In the genomic region with DNA sequence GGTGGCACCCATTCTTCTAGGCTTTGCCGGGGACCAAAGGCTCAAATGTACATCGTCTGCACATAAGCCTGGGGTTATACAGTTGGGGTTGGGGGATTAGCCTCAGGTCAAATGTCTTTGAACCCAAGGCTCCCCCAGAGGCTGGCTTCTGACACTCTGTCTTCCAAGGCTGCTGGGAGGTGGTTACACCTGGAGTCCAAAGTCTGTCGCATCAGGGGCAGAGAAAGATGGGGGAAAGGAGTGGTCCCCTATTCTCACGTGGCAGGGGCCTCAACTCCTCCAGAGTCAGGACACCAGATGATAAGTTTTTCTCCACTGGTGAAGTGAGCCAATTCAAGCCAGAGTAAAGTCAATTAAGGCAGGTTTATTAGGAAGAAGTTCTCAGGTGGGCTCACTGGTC, we compare ENCODE assay signal across 18 mouse cellular contexts.
"Had no signal": no experiment of that assay in that cellular context is flagged by ENCODE, and none has a peak within 500 bp of the region (broad histone marks: within the 10 kb centered on the region; RNA-seq: fewer than 3 reads in every experiment).

No protein-coding gene starts in this region.

- DNase-seq: kidney, adult 9 months; kidney, postnatal 25 days; layer of hippocampus, postnatal 36 days; liver, embryonic 13.5 days; lung, adult 2 months; right cerebral cortex, adult 18-20 months; right cerebral cortex, postnatal 14 days; right cerebral cortex, postnatal 4 days; thymus, adult 2 months; thymus, postnatal 14 days; thymus, postnatal 4 days had no signal

- ATAC-seq: midbrain, embryonic 15.5 days had no signal

- H3K4me1 ChIP-seq: midbrain, embryonic 15.5 days; neural tube, embryonic 12.5 days; neural tube, embryonic 15.5 days had no signal

- H3K27me3 ChIP-seq: liver, embryonic 13.5 days; midbrain, embryonic 12.5 days; midbrain, embryonic 15.5 days; neural tube, embryonic 12.5 days; neural tube, embryonic 15.5 days had no signal

- H3K9me3 ChIP-seq: liver, embryonic 13.5 days; midbrain, embryonic 12.5 days; midbrain, embryonic 15.5 days; neural tube, embryonic 12.5 days; neural tube, embryonic 15.5 days had no signal

- H3K9ac ChIP-seq: liver, embryonic 13.5 days; midbrain, embryonic 12.5 days; midbrain, embryonic 15.5 days; neural tube, embryonic 12.5 days; neural tube, embryonic 15.5 days had no signal

- H3K4me2 ChIP-seq: liver, embryonic 13.5 days; midbrain, embryonic 12.5 days; midbrain, embryonic 15.5 days; neural tube, embryonic 12.5 days; neural tube, embryonic 15.5 days had no signal

- H3K4me3 ChIP-seq: left cerebral cortex, adult 2 months; liver, embryonic 13.5 days; midbrain, embryonic 12.5 days; midbrain, embryonic 15.5 days; neural tube, embryonic 12.5 days; neural tube, embryonic 15.5 days had no signal

- H3K27ac ChIP-seq: left cerebral cortex, adult 2 months; liver, embryonic 13.5 days; macrophage; midbrain, embryonic 12.5 days; midbrain, embryonic 15.5 days; neural tube, embryonic 12.5 days; neural tube, embryonic 15.5 days; stomach, postnatal 0 days had no signal
